Mouse (Mus musculus): Measurements from ENCODE around the gene Kcnk5. TPM values are rescaled to one million over a fixed set of nuclear protein-coding genes. Genes with fewer than 3 reads are reported as not detected.

Kcnk5 gene
- total and polyA plus RNA-seq, 3 experiments: 9.3 to 10.9 TPM; not detected in 1

DNA sequence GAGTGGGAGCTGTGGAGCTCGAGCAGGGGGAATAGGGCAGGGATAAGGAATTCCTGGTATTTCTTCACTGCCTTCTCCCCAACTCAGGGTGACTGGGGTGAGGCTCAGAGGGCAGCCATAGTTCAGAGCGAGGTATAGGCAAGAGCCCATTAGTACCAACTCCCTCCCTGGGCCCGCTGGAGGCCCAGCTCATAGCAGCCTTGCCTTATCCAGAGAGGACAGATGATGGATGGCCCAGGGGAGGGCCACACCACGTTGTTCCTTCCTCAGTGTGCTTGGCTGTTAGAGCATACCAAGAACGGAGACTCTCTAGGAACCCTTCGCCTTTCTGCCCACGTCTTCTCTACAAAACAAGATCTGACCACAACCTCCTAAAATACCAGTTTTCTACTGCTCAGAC is 27.4 kb downstream of the Kcnk5 start:
- Histone ChIP-seq H3K36me3 (ENCODE audit: control insufficient read depth in 1 of 2, insufficient read depth in 2 of 2, low read length in 2 of 2) (no peaks in the 10 kb centered on the region), H3K79me2 (ENCODE audit: control insufficient read depth, insufficient read depth, low read length, poor library complexity) (no peaks in the 10 kb centered on the region), H3K4me3 (ENCODE audit: control insufficient read depth in 1 of 2, insufficient read depth in 1 of 2, low read depth in 2 of 2, low read length in 2 of 2) (no peak overlapping the region), H3K9ac (ENCODE audit: control insufficient read depth, low read depth, low read length, poor library complexity, severe bottlenecking) (no peak overlapping the region), H3K27ac (ENCODE audit: control insufficient read depth, low read depth, low read length) (no peak overlapping the region), H3K9me3 (replicated peaks; ENCODE audit: insufficient read depth, low read length) (no peaks in the 10 kb centered on the region), H3K4me1 (ENCODE audit: control insufficient read depth in 1 of 2, insufficient read depth in 2 of 2, low read length in 2 of 2) (no peaks in the 10 kb centered on the region), H3K27me3 (ENCODE audit: control insufficient read depth in 1 of 2, insufficient read depth in 2 of 2, low read length in 2 of 2) (no peaks in the 10 kb centered on the region)
- no peak for DNase-seq (ENCODE audit: low read depth, low spot score)
- no peak for TF ChIP-seq SIN3A (IDR thresholded peaks at IDR 0.05; ENCODE audit: low read length)
- TF ChIP-seq ZKSCAN1 (IDR thresholded peaks at IDR 0.05; ENCODE audit: low read depth, low read length): no peak
- TF ChIP-seq MAFK (IDR thresholded peaks at IDR 0.05; ENCODE audit: borderline replicate concordance, low read depth, low read length): no peak
- TF ChIP-seq ZNF384 (IDR thresholded peaks at IDR 0.05; ENCODE audit: low read depth, low read length): no peak
- TF ChIP-seq POLR2AphosphoS2 (IDR thresholded peaks at IDR 0.05; ENCODE audit: low read length): no peak
- TF ChIP-seq MAX (IDR thresholded peaks at IDR 0.05; ENCODE audit: low read length): no peak
- TF ChIP-seq RAD21 (IDR thresholded peaks at IDR 0.05; ENCODE audit: low read depth, low read length): no peak
- no peak for TF ChIP-seq USF1 (IDR thresholded peaks at IDR 0.05; ENCODE audit: low read depth, low read length)
- TF ChIP-seq USF2 (IDR thresholded peaks at IDR 0.05; ENCODE audit: borderline replicate concordance in 1 of 2, insufficient read depth in 1 of 2, low read depth in 1 of 2, low read length in 2 of 2): no peak
- no peak for TF ChIP-seq TCF12 (IDR thresholded peaks at IDR 0.05; ENCODE audit: low read depth, low read length)

- no peaks in the 10 kb centered on the region for H3K27me3 ChIP-seq (ENCODE audit: control insufficient read depth in 1 of 2, insufficient read depth in 2 of 2, low read length in 2 of 2)
- no peak overlapping the region for H3K9ac ChIP-seq (ENCODE audit: control insufficient read depth, low read depth, low read length, poor library complexity, severe bottlenecking)
- H3K4me3 ChIP-seq (ENCODE audit: control insufficient read depth in 1 of 2, insufficient read depth in 1 of 2, low read depth in 2 of 2, low read length in 2 of 2): no peak overlapping the region
- DNase-seq (ENCODE audit: low read depth, low spot score): no peak
- H3K79me2 ChIP-seq (ENCODE audit: control insufficient read depth, insufficient read depth, low read length, poor library complexity): no peaks in the 10 kb centered on the region
- H3K36me3 ChIP-seq (ENCODE audit: control insufficient read depth in 1 of 2, insufficient read depth in 2 of 2, low read length in 2 of 2): no peaks in the 10 kb centered on the region
- H3K9me3 ChIP-seq (replicated peaks; ENCODE audit: insufficient read depth, low read length): no peaks in the 10 kb centered on the region
- no peak for TF ChIP-seq GATA1 (IDR thresholded peaks at IDR 0.05; ENCODE audit: low read depth, low read length)
- no peak for TF ChIP-seq MAFK (IDR thresholded peaks at IDR 0.05; ENCODE audit: borderline replicate concordance, low read depth, low read length)
- no peak for TF ChIP-seq NRF1 (IDR thresholded peaks at IDR 0.05; ENCODE audit: insufficient read depth, low read depth, low read length, poor library complexity, severe bottlenecking)
- no peak for TF ChIP-seq ETS1 (IDR thresholded peaks at IDR 0.05; ENCODE audit: low read depth, low read length)
- no peak for TF ChIP-seq ZNF384 (IDR thresholded peaks at IDR 0.05; ENCODE audit: low read depth, low read length)
- no peak for TF ChIP-seq TAL1 (IDR thresholded peaks at IDR 0.05; ENCODE audit: low read length)
- TF ChIP-seq USF1 (IDR thresholded peaks at IDR 0.05; ENCODE audit: low read depth, low read length): no peak
- no peak for TF ChIP-seq NELFE (IDR thresholded peaks at IDR 0.05; ENCODE audit: low read depth, low read length)
- no peak for TF ChIP-seq POLR2A (IDR thresholded peaks at IDR 0.05; ENCODE audit: control insufficient read depth in 1 of 2, insufficient read depth in 1 of 2, low read depth in 1 of 2, low read length in 2 of 2, poor library complexity in 1 of 2)
- no peak for TF ChIP-seq UBTF (IDR thresholded peaks at IDR 0.05; ENCODE audit: borderline replicate concordance, insufficient read depth, low read depth, low read length)
- no peak for TF ChIP-seq POLR2AphosphoS5 (IDR thresholded peaks at IDR 0.05; ENCODE audit: borderline replicate concordance, low read depth, low read length)
- no peak for TF ChIP-seq RCOR1 (IDR thresholded peaks at IDR 0.05; ENCODE audit: low read depth, low read length)
- no peaks in the 10 kb centered on the region for H3K4me1 ChIP-seq (ENCODE audit: control insufficient read depth in 1 of 2, insufficient read depth in 2 of 2, low read length in 2 of 2)
- H3K27ac ChIP-seq (ENCODE audit: control insufficient read depth, low read depth, low read length): no peak overlapping the region
Observed at GRCm38 (mm10) chr14:20149127-20150080, 32.2 kb downstream of the Kcnk5 start.

All from MEL (cell line).